Mouse (Mus musculus): ENCODE measurements around the gene Pfkfb4. TPM values are rescaled to one million over a fixed set of nuclear protein-coding genes. Genes with fewer than 3 reads are reported as not detected.

Gene Pfkfb4
- total RNA-seq, 2 experiments from 2014 or later: 12.7 to 18.2 TPM

- DNase-seq (ENCODE audit: low spot score in 2 of 2): no peak
- intact Hi-C loops (cut with DNase I): no loop called here
These were observed 61.8 kb downstream of the Pfkfb4 start for GRCm38 (mm10) chr9:109053366-109053765.

DNA sequence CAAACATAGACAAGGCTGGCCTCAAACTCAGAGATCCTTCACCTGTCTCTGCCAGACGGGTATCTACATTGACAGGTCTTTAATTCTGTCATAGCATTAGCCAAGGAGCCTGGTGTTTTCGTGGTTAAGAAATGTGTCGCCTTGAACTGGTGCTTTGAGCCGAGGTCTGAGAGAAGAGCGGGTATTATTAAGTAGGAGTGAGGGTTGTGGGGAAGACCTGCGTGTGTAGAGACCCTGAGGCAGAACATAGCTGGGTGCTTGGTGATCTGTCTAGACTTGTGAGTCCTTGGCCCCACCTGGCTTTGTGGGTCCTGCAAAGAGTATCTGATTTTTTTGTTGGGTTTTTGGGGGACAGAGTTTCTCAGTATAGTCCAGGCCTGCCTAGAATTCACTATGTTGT, 62.3 kb downstream of the Pfkfb4 start:
- intact Hi-C loops (cut with DNase I): no loop called here
- DNase-seq (ENCODE audit: low spot score in 2 of 2): no peak

DNA sequence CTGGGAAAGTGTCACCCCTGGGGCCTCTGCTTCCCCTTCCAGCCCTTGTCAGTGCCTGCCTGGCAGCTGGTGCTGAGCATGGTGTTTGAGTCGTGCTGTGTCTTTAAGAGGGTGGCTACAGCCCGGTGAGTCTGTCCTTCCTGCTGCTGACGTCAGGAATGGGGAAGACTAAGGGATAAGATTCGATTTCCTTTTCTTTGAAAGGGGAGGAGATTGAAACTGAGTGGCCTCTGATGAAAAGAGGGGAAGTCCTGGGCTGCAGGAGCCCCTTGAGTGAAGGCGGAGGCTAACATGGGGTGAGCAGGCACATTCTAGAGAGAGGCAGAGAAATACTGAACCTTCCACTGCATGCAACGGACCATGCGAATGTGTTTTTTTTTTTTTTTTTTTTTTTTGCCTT, 63.1 kb downstream of the Pfkfb4 start:
- intact Hi-C loops (cut with DNase I): loop anchor here (5.0 kb wide), 1 partner anchor 117 kb away; the partner anchor contains the start of gene Uqcrc1
- DNase-seq (ENCODE audit: low spot score in 2 of 2): peak; percentile 65 to 74

DNA sequence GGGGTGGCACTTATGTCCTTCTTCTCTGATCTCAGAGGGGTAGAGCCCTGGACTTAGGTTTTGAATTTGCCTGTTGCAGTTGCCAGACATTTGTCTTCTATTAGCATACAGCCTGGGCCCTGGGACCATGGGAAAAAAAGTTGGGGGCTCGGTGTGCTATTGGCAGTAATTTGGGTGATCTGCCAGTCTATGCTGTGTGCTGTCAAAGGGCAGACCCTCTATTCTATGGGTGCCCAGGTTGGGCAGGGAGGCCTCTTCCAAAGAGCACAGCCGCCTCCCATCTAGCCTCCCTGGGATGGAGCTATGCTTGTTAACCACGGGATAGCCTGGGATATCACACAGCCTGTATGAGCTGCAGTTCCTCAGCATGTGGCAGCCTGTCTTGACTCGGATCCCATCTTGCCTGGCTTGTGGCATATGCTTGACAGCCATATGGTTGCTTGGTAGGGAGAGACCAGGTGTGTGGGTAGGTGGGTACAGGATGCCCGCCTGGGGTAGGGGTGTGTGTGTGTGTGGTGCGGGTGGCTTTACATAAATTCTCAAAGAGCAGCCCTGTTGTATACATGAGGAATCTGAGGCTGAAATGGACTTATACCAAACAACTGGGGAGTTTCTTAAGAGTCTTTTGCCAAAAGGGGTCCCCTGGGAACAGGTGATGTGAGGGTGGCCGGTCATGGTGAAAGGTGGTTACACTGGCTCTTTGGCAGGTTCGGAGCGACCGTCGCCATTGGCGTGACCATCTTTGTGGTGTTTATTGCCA, 63.9 kb downstream of the Pfkfb4 start:
- DNase-seq (ENCODE audit: low spot score in 2 of 2): peak in 1 of 2 experiments; percentile 15
- intact Hi-C loops (cut with DNase I): loop anchor here (5.0 kb wide), 1 partner anchor 118 kb away; the partner anchor contains the start of gene Uqcrc1

DNA sequence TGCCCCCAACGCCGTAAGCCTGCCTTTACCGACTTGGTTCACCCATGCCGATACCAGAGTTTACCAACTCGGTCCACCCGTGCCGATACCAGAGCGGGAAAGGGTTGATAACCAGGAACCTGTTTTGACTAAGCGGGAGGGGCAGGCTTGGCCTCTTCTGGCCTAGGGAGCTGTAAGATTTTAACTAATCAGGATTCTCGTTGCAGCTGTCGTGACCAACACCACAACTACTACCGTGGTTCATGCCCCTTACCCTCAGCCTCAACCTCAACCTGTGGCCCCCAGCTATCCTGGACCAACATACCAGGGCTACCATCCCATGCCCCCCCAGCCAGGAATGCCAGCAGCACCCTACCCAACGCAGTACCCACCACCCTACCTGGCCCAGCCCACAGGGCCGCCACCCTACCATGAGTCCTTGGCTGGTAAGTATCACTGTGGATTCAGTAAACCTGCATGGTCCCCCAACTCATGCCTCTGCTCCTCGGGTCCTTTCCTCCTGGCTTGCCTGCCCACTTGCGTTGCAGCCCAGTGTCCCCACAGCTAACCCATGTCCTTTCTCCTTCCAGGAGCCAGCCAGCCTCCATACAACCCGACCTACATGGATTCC, 64.6 kb downstream of the Pfkfb4 start:
- intact Hi-C loops (cut with DNase I): loop anchor here (5.0 kb wide), 1 partner anchor 119 kb away; the partner anchor contains the start of gene Uqcrc1
- peak in 1 of 2 experiments; percentile 9 for DNase-seq (ENCODE audit: low spot score in 2 of 2)

DNA sequence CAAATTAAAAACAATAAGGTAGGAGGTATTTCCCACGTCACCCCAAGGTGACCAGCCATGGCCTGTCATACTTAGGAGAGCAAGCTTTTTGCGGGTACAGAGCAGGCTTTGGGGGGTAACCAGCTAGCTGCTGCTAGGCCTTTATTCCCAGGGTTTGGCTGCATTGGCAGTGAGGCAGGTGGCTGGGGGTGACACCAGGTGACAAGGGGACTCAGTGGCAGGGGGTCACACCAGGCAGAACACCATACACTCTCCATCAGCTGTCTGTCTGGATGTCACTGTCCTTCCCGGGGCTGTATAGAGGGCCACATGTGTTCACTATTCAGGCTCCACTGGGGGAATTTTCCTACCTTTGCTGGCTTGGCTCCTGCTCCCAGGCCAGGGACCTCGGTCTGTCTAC, 65.3 kb downstream of the Pfkfb4 start:
- intact Hi-C loops (cut with DNase I): loop anchor here (5.0 kb wide), 1 partner anchor 120 kb away; the partner anchor contains the start of gene Uqcrc1
- DNase-seq (ENCODE audit: low spot score in 2 of 2): no peak

DNA sequence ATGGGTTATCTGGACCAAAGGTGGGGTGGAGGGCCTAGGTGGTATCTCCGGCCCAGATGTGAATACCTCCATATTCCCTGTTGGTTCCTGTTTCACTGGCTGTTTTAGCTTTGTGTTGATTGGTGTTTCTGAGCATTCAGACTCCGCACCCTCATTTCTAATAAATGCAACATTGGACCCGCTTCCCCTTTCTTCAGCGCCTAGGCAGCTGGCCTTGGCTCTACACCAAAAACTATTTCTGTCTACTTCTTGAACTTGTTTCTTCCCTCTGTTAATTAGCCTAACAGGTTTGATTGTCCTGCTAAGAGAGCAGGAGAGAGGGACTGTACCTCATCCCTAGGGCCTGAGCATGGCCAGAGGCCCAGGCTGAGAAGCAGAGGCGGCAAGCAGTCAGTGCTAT, 66.0 kb downstream of the Pfkfb4 start:
- peak in 1 of 2 experiments; percentile 5 for DNase-seq (ENCODE audit: low spot score in 2 of 2)
- intact Hi-C loops (cut with DNase I): loop anchor here (5.0 kb wide), 1 partner anchor 120 kb away; the partner anchor contains the start of gene Uqcrc1

GRCm38 (mm10) chr9:109058006-109058765, 66.6 kb downstream of the Pfkfb4 start:
- intact Hi-C loops (cut with DNase I): loop anchor here (5.0 kb wide), 1 partner anchor 121 kb away; the partner anchor contains the start of gene Uqcrc1
- DNase-seq (ENCODE audit: low spot score in 2 of 2): peak; percentile 7 to 10

DNA sequence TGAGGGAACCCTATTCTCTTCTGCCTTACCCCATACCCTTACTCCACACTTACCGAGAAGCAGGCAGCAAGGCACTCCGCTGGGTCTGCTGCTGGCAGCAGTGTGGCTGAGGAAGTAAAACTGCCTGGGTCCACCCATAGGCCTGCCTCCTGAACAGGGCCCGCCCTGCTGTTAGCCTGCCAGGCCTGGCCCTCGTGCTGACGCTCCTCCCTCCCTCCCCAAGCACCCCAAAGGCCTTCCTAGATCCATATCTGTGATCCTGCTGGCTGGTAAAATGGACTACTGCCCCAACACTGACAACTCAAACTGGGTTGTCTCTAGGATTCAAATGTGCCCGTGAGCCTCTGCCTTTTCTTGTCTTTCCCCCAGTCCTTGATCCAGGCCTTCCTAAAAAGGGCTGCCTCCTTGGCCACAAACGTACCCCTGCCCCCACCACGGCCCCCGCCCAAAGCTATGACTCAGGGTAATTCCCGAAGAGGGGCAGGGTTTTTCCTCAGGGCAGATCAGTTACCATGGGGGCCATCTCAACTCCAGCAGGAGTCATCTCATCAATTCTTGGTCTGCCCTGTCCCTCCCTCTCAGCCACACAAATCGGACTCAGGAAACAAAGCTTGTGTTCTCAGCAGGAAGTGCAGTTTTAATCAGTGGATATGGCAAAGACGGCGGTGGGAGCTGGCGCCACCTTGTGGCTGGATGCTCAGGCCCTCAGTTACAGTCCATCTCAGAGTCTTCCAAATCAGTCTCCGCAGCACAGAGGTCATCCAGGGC, 67.7 kb downstream of the Pfkfb4 start, which contains the start of gene Trex1:
Gene Trex1 (minus strand): TSS at position 599 of the 768 bp plus-strand sequence.
- intact Hi-C loops (cut with DNase I): loop anchor here (1.0 to 5.0 kb wide), 2 partner anchors 56 to 122 kb away; partner anchors contain the start of gene Uqcrc1
- peak; percentile 87 for DNase-seq (ENCODE audit: low spot score in 2 of 2)

DNA sequence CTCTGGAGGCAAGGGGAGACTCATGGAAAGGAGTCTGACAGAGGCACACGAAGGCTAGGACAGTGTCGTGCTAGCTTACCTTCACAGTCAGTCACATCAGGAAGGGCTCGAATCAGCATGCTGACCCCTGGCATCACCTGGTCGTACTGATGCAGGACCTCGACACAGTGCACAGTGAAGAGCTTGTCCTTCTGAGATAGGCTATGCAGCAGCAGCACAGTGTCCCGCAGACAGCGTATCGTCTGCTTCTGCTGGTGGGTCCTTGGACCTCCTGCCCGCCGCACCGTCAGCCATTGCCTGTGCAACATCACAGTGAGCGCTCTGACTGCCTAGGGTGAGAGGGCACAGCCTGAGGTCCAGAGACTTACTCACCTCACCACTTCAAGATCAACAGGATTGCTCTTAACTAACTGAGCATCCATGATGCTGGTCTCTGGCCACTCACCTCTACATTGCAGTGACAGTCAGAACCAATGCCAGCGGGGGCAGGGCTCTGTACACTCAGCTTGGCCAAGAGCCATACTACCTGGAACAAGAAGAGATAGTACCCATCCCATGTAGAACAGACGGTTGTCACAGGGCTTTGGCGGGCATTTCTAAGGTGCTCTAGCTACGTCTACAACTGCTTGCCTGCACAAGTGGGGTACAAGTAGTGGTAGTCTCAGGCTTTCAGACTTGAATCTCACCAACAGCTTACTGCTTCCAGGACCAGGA, 68.8 kb downstream of the Pfkfb4 start:
- intact Hi-C loops (cut with DNase I): no loop called here
- DNase-seq (ENCODE audit: low spot score in 2 of 2): no peak

- intact Hi-C loops (cut with DNase I): no loop called here
- no peak for DNase-seq (ENCODE audit: low spot score in 2 of 2)
These were observed 69.3 kb downstream of the Pfkfb4 start for GRCm38 (mm10) chr9:109060898-109061295.

- DNase-seq (ENCODE audit: low spot score in 2 of 2): no peak
- intact Hi-C loops (cut with DNase I): no loop called here
These were observed 76.6 kb downstream of the Pfkfb4 start for GRCm38 (mm10) chr9:109068095-109068735.

DNA sequence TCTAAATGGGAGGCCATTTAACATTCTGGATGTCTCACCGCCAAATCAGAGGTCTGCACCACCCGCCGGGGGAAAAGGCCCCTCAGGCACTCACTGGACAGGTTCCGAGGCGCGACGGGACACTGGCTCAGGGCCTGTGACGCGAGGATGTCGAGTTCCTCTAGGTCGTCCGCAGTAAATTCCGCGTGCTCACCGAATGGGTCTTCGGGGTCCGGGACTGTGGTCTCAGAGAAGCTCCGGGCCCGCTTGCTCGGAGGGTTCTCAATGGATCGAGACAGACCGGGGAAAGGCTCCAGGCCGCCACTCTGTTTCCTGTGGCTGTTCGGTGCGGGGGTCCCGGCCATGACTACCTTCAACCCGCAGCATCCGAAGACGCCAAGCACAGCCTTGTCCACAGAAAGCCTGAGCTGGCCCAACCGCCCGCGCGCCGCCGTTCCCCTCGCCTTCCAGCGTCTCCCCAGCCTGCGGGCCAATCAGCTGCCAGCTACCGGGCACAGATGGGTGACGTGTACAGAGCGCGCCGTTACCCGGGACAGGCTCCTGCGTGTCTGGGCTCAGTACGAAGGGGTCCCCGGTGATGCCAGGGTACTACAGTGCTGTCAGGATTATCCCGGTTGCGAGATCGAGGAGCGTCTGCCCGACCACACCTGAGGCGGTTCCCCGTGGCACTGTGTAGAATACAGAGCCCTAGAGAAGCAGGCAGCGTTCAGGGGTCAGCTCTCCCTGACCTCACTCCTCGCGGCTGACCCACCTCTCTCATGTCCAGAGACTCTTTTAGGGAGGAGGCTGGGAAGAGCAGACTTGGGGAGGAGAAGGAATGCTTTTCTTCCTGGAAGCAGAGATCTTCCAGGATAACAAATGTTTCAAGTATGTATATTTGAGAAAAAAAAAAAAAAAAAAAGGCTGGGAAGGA, 82.3 kb downstream of the Pfkfb4 start, which contains the start of gene Atrip:
Gene Atrip (minus strand): TSS at position 464 of the 913 bp plus-strand sequence.
- DNase-seq (ENCODE audit: low spot score in 2 of 2): peak; percentile 96
- intact Hi-C loops (cut with DNase I): no loop called here

DNA sequence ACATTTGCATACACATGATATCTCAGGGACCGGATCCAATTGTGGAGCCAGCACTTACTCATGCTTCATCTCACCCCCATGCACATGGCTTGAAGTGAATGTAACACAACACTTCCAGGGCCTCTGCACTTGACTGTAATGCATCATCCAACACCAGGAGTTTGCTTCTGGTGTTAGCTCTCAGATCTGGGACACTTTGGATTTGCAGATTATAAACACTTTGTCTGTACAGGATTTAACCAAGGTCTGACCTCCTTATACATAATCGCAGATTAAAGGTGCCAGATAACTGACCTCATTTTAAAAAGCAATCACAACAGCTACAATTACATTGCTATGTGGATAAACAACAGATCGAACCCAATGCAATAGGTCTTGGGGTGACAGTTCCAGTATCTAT, 88.9 kb downstream of the Pfkfb4 start:
- intact Hi-C loops (cut with DNase I): no loop called here
- no peak for DNase-seq (ENCODE audit: low spot score in 2 of 2)

GRCm38 (mm10) chr9:109081749-109082123, 90.2 kb downstream of the Pfkfb4 start:
- intact Hi-C loops (cut with DNase I): no loop called here

More at GRCm38 (mm10) chr9:109081749-109082123, 90.2 kb downstream of the Pfkfb4 start:
- DNase-seq (ENCODE audit: low spot score in 2 of 2): no peak

All from left cerebral cortex, postnatal 36 days (tissue).